ENCODE assay signal across 9 mouse cellular contexts in genomic region chr9:71974541-71974959, GRCm38 (mm10).
DNase-seq lines count a peak whose midpoint lies in the region; ATAC-seq and TF ChIP-seq lines count a peak whose summit lies in the region.
"Had no signal": no experiment of that assay in that cellular context is flagged by ENCODE, and none has a peak within 500 bp of the region (broad histone marks: within the 10 kb centered on the region; RNA-seq: fewer than 3 reads in every experiment).

No protein-coding gene starts in this region.

- H3K4me1 ChIP-seq in kidney, embryonic 15.5 days: peaks cover 26% of the 10 kb centered on the region
- peaks cover 47% of the 10 kb centered on the region for H3K4me1 ChIP-seq in forebrain, embryonic 15.5 days
- peaks cover 25% of the 10 kb centered on the region for H3K4me1 ChIP-seq in midbrain, embryonic 14.5 days (ENCODE audit: control insufficient read depth, insufficient read depth, low read length)
- no peaks in the 10 kb centered on the region for H3K4me1 ChIP-seq in intestine, postnatal 0 days (replicated peaks; ENCODE audit: control insufficient read depth, insufficient read depth, low read length)

- no peaks in the 10 kb centered on the region for H3K27me3 ChIP-seq in kidney, embryonic 15.5 days
- no peaks in the 10 kb centered on the region for H3K27me3 ChIP-seq in forebrain, embryonic 15.5 days
- no peaks in the 10 kb centered on the region for H3K27me3 ChIP-seq in midbrain, embryonic 14.5 days (ENCODE audit: control insufficient read depth, insufficient read depth, low read length)
- H3K27me3 ChIP-seq in intestine, postnatal 0 days (replicated peaks; ENCODE audit: control insufficient read depth, insufficient read depth, low read length): no peaks in the 10 kb centered on the region

- H3K4me2 ChIP-seq in kidney, embryonic 15.5 days: no peak overlapping the region
- H3K4me2 ChIP-seq in forebrain, embryonic 15.5 days (replicated peaks): peak overlapping the region; percentile 26; the same call in 1 of the 2 replicates
- 0 out of 2 replicates have a peak overlapping the region, but pooled peaks have one; percentile 6 for H3K4me2 ChIP-seq in midbrain, embryonic 14.5 days (ENCODE audit: low read length)
- H3K4me2 ChIP-seq in intestine, postnatal 0 days (replicated peaks; ENCODE audit: low read depth): no peak overlapping the region

- H3K9ac ChIP-seq in kidney, embryonic 15.5 days: no peak overlapping the region
- no peak overlapping the region for H3K9ac ChIP-seq in forebrain, embryonic 15.5 days (replicated peaks)
- H3K9ac ChIP-seq in midbrain, embryonic 14.5 days (replicated peaks; ENCODE audit: low read length): no peak overlapping the region
- no peak overlapping the region for H3K9ac ChIP-seq in intestine, postnatal 0 days (ENCODE audit: low read depth, low read length)

- H3K27ac ChIP-seq in kidney, embryonic 15.5 days: peak overlapping the region; percentile 69
- peak overlapping the region; percentile 78 for H3K27ac ChIP-seq in forebrain, embryonic 15.5 days (replicated peaks)
- H3K27ac ChIP-seq in midbrain, embryonic 14.5 days (replicated peaks; ENCODE audit: low read depth, low read length): peak overlapping the region; percentile 55; the same call in 1 of the 2 replicates
- H3K27ac ChIP-seq in intestine, postnatal 0 days (ENCODE audit: low read depth, low read length): no peak overlapping the region

- no peaks in the 10 kb centered on the region for H3K36me3 ChIP-seq in kidney, embryonic 15.5 days
- no peaks in the 10 kb centered on the region for H3K36me3 ChIP-seq in forebrain, embryonic 15.5 days
- no peaks in the 10 kb centered on the region for H3K36me3 ChIP-seq in midbrain, embryonic 14.5 days (ENCODE audit: control insufficient read depth, insufficient read depth, low read length)
- no peaks in the 10 kb centered on the region for H3K36me3 ChIP-seq in intestine, postnatal 0 days (ENCODE audit: control insufficient read depth, insufficient read depth)

- 2% methylated on average over 2 of the region's 2 CpGs for WGBS in kidney, embryonic 15.5 days
- WGBS in forebrain, embryonic 15.5 days: 6% methylated on average over 2 of the region's 2 CpGs
- 7% methylated on average over 2 of the region's 2 CpGs for WGBS in midbrain, embryonic 14.5 days
- 51% methylated on average over 2 of the region's 2 CpGs for WGBS in intestine, postnatal 0 days

- ATAC-seq in kidney, embryonic 15.5 days (replicated peaks; ENCODE audit: low FRiP score): peak; percentile 52; the same call in 1 of the 2 replicates
- peak; percentile 84 for ATAC-seq in forebrain, embryonic 15.5 days (replicated peaks)
- ATAC-seq in midbrain, embryonic 14.5 days (ENCODE audit: low FRiP score, low TSS enrichment): no peak
- no peak for ATAC-seq in intestine, postnatal 0 days

- H3K4me3 ChIP-seq in kidney, embryonic 15.5 days (replicated peaks): no peak overlapping the region
- no peak overlapping the region for H3K4me3 ChIP-seq in forebrain, embryonic 15.5 days
- no peak overlapping the region for H3K4me3 ChIP-seq in midbrain, embryonic 14.5 days (replicated peaks; ENCODE audit: low read depth, low read length)
- H3K4me3 ChIP-seq in intestine, postnatal 0 days (ENCODE audit: low read depth, low read length): no peak overlapping the region

- no peaks in the 10 kb centered on the region for H3K9me3 ChIP-seq in kidney, embryonic 15.5 days (replicated peaks)
- H3K9me3 ChIP-seq in forebrain, embryonic 15.5 days: no peaks in the 10 kb centered on the region
- H3K9me3 ChIP-seq in midbrain, embryonic 14.5 days (ENCODE audit: control insufficient read depth, low read length): no peaks in the 10 kb centered on the region
- no peaks in the 10 kb centered on the region for H3K9me3 ChIP-seq in intestine, postnatal 0 days (ENCODE audit: control insufficient read depth)

- TF ChIP-seq CTCF in intestine, postnatal 0 days (IDR thresholded peaks at IDR 0.05; ENCODE audit: low read depth): no peak

- no peak for DNase-seq in kidney, adult 11 months
- DNase-seq in cerebellum, adult 18-20 months: peak; percentile 46 to 52
- DNase-seq in midbrain, embryonic 14.5 days: peak; percentile 48
- no peak for DNase-seq in natural killer cell, adult 2 months (ENCODE audit: low spot score in 2 of 2)
- no peak for DNase-seq in urinary bladder, postnatal 25 days (ENCODE audit: low spot score)
- DNase-seq: lung, postnatal 10 days had no signal

Comparison
In these comparisons a context has a peak if more than half of its experiments do, and no peak if none do; other contexts are left out.
1. ATAC-seq: peak in kidney, embryonic 15.5 days (single experiment) and forebrain, embryonic 15.5 days (single experiment); none in midbrain, embryonic 14.5 days (single experiment) and intestine, postnatal 0 days (single experiment).
2. H3K4me2 ChIP-seq: peak in forebrain, embryonic 15.5 days (single experiment) and midbrain, embryonic 14.5 days (single experiment); none in kidney, embryonic 15.5 days (single experiment) and intestine, postnatal 0 days (single experiment).
3. DNase-seq: peak in cerebellum, adult 18-20 months (2 of 2) and midbrain, embryonic 14.5 days (single experiment); none in kidney, adult 11 months (single experiment), natural killer cell, adult 2 months (0 of 2) and urinary bladder, postnatal 25 days (single experiment).